Mouse (Mus musculus): ENCODE data around the gene Nek6.

GRCm38 (mm10) chr2:38513183-38513529, 1.7 kb downstream of the Nek6 start:
- TF ChIP-seq CTCF (IDR thresholded peaks at IDR 0.05; ENCODE audit: control insufficient read depth, insufficient read depth, insufficient replicate concordance, low read depth, low read length) (no peak), POLR2A (IDR thresholded peaks at IDR 0.05; ENCODE audit: control insufficient read depth, low read depth, low read length) (no peak)
